Mouse (Mus musculus) lung, postnatal 0 days (tissue): ENCODE data around the gene Fam135a. TPM values are rescaled to one million over a fixed set of nuclear protein-coding genes. Genes with fewer than 3 reads are reported as not detected.

Source experiments
- ATAC-seq: fragments of 200-750 bp; cut with Nextera tagmentation; 2 replicates; pipeline ENCODE4 v1.8.0; 2017; ENCODE audit warnings: moderate library complexity
- DNase-seq: peaks from one replicate; pipeline ENCODE4 v3.0.0-alpha.2; 2016; ENCODE audit warnings: low spot score
- H3K27ac ChIP-seq: fragments of 300-500 bp; sonication (generic); 2 replicates; pipeline ENCODE4 v1.5.1; 2014; ENCODE audit warnings: antibody characterized with exemption, mild to moderate bottlenecking, low read length, mixed read lengths
- H3K27me3 ChIP-seq: fragments of 300-500 bp; sonication (generic); replicated peaks from 2 replicates; pipeline ENCODE4 v1.6.1; 2014; ENCODE audit warnings: low read length, mixed read lengths; ENCODE audit not compliant: insufficient read depth
- H3K36me3 ChIP-seq: fragments of 300-500 bp; sonication (generic); 2 replicates; pipeline ENCODE4 v1.6.1; 2014; ENCODE audit warnings: low read length, mixed read lengths; ENCODE audit not compliant: insufficient read depth
- H3K4me1 ChIP-seq: fragments of 300-500 bp; sonication (generic); 2 replicates; pipeline ENCODE4 v1.6.1; 2014; ENCODE audit warnings: antibody characterized with exemption, low read depth, low read length, mixed read lengths; ENCODE audit not compliant: insufficient read depth
- H3K4me2 ChIP-seq: fragments of 300-500 bp; sonication (generic); replicated peaks from 2 replicates; pipeline ENCODE4 v1.6.1; 2014; ENCODE audit warnings: low read depth, mild to moderate bottlenecking, low read length, moderate library complexity, mixed read lengths
- H3K4me3 ChIP-seq: fragments of 300-500 bp; sonication (generic); 2 replicates; pipeline ENCODE4 v1.5.1; 2014; ENCODE audit warnings: low read depth, low read length
- H3K9ac ChIP-seq: fragments of 300-500 bp; sonication (generic); replicated peaks from 2 replicates; pipeline ENCODE4 v1.6.1; 2014; ENCODE audit warnings: low read depth, mild to moderate bottlenecking
- H3K9me3 ChIP-seq: fragments of 300-500 bp; sonication (generic); 2 replicates; pipeline ENCODE4 v1.6.1; 2016; ENCODE audit warnings: low read length, mixed read lengths
- CTCF ChIP-seq: IDR thresholded peaks from 2 replicates; pipeline ENCODE4 v1.5.1; 2016; ENCODE audit warnings: antibody characterized with exemption, mild to moderate bottlenecking
- EP300 ChIP-seq: IDR thresholded peaks from 2 replicates; pipeline ENCODE4 v1.6.1; 2016; ENCODE audit warnings: antibody characterized with exemption, mild to moderate bottlenecking, control low read depth
- WGBS: fragments of 180-500 bp; shearing (Covaris S2); extraction: QIAGEN DNeasy Blood & Tissue Kit; methylation state at CpG from one replicate; pipeline ENCODE4 v1.1.7; 2014; 5-methylcytosine and 5-hydroxymethylcytosine counted together
- polyA plus RNA-seq: library from polyadenylated mRNA; unstranded; fragments of >200 nt; fragmentation: Nextera tagmentation; extraction: Ambion mirVana; gene quantifications from 2 replicates; pipeline ENCODE4 v1.2.1, GENCODE M21; 2015

The Fam135a gene
- polyA plus RNA-seq, 1 experiment from 2014 or later = 15.2 TPM

DNA sequence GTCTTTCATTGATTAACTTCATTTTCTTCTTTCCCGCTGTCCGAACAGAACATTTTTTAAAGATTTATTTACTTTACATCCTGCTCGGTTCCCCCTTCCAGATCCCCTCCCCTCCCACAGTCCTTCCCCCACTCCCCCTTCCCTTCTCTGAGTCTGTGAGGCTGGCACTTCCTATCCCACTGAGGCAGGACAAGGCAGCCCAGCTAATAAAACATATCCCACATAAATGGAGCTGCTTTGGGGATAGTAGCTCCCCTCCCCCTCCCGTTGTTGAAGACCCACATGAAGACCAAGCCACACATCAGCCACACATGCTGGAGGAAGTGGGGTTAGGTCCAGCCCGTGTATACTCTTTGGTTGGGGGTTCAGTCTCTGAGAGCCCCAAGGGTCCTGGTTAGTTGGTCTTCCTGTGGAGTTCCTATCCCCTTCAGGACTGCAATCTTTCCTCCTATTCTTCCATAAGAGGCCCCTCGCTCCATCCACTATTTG is 773 bp upstream of the Fam135a start:
- TF ChIP-seq CTCF (no peak), EP300 (no peak)
- H3K27ac ChIP-seq = peak overlapping the region; percentile 87; the same call in 1 of the 2 replicates
- H3K4me2 ChIP-seq = peak overlapping the region; percentile 88
- peak overlapping the region; percentile 61 for H3K9ac ChIP-seq
- no peaks in the 10 kb centered on the region for H3K36me3 ChIP-seq
- no peaks in the 10 kb centered on the region for H3K4me1 ChIP-seq
- H3K9me3 ChIP-seq = no peaks in the 10 kb centered on the region
- no peaks in the 10 kb centered on the region for H3K27me3 ChIP-seq
- H3K4me3 ChIP-seq = peak overlapping the region; percentile 91
- WGBS = 48% methylated on average over 6 of the region's 6 CpGs
- no peak for DNase-seq
- no peak for ATAC-seq

DNA sequence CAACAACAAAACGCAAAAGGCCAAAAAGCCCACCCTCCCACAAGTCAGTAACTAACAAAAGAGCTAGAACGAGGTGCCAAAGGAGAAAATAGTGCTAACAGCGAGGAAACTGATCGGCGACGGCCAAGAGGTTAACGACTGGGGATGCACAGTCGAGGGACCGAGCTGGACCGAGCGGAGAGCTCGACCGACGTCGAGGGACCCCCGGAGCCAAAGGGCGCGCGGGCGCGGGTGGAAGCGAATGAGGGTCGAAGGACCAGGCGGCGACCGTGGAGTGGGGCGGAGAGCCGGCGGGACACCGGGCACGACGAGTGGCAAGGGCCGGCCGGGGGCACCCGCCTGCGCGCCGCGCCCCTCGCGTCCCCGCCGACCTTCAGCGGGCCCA is 608 bp downstream of the Fam135a start:
- WGBS = 0% methylated on average over 30 of the region's 44 CpGs
- H3K9me3 ChIP-seq = no peaks in the 10 kb centered on the region
- H3K9ac ChIP-seq = peak overlapping the region; percentile 77
- peak overlapping the region; percentile 91 for H3K4me3 ChIP-seq
- H3K27ac ChIP-seq = peak overlapping the region; percentile 87
- TF ChIP-seq CTCF = no peak
- TF ChIP-seq EP300 = no peak
- no peaks in the 10 kb centered on the region for H3K27me3 ChIP-seq
- no peaks in the 10 kb centered on the region for H3K4me1 ChIP-seq
- ATAC-seq (no peak), DNase-seq (no peak)
- H3K36me3 ChIP-seq = no peaks in the 10 kb centered on the region
- peak overlapping the region; percentile 88 for H3K4me2 ChIP-seq

DNA sequence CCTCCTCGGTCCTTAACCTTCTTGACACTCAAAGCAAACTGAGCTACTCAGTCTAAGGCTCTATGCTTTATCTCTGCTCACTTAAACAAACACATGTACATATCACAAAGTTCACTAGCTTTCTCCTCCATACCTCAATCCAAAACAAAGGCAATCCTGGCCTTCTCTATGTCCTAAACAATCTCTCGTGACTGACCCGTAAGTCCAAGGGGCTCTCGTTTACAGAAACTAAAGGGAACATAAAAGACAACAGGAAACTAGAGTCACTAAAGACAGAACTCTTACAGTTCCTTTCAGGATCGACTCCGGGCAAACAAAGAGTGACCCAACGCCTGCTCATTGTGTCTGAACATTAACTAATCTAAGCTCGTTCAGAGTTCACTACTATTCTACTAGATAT is 2.6 kb downstream of the Fam135a start:
- Histone ChIP-seq H3K36me3 (no peaks in the 10 kb centered on the region), H3K4me2 (no peak overlapping the region)

DNA sequence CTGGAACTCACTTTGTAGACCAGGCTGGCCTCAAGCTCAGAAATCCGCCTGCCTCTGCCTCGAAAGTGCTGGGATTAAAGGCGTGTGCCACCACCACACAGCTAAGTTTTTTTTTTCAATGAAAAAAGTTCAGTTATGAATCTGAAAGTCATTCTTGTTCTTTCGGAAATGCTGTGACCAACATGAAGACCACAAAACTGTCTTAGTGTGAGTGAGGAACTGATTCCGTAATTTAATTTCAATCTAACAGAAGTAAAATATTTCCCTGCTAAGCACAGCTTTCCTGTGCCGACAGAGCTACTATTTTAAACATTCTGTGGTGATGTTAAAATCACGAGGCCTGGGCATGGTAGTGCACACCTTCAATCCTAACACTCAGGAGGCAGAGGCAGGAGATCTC is 7.7 kb downstream of the Fam135a start:
- no peak for DNase-seq
- Histone ChIP-seq H3K4me1 (no peaks in the 10 kb centered on the region; the same call in 1 of the 2 replicates), H3K27ac (no peak overlapping the region), H3K4me2 (no peak overlapping the region), H3K9ac (no peak overlapping the region), H3K9me3 (no peaks in the 10 kb centered on the region), H3K27me3 (no peaks in the 10 kb centered on the region), H3K4me3 (no peak overlapping the region), H3K36me3 (no peaks in the 10 kb centered on the region)
- 90% methylated on average over 7 of the region's 7 CpGs for WGBS
- ATAC-seq = no peak
- no peak for TF ChIP-seq CTCF

More for the DNA sequence above, 2.6 kb downstream of the Fam135a start:
- TF ChIP-seq CTCF (no peak), EP300 (no peak)
- H3K27ac ChIP-seq = no peak overlapping the region
- WGBS = 25% methylated on average over 8 of the region's 8 CpGs
- ATAC-seq (no peak), DNase-seq (no peak)
- H3K4me3 ChIP-seq = no peak overlapping the region
- 0 out of 2 replicates have a peak overlapping the region, but pooled peaks have one; percentile 3 for H3K9ac ChIP-seq
- H3K4me1 ChIP-seq = no peaks in the 10 kb centered on the region
- no peaks in the 10 kb centered on the region for H3K27me3 ChIP-seq
- no peaks in the 10 kb centered on the region for H3K9me3 ChIP-seq

DNA sequence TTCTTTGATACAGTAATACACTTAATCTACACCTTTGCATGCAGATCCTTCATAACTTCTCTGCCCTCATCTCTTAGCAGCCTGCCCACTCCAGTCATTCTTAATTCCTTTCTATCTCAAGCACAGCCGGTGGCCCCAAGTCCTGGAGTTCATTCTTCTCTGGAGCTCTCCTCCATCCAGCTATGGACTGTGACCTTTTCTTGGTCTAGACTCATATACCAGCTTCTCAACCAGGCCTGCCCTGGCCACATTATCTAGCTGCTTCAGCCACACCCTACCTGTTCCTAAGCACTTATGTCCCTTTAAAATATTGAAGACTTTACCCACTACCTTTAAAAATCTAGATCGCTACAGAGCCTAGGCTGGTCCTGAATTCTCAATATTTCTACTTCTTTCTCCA is 9.5 kb downstream of the Fam135a start:
- no peak for DNase-seq
- Histone ChIP-seq H3K4me2 (no peak overlapping the region), H3K4me1 (no peaks in the 10 kb centered on the region; the same call in 1 of the 2 replicates), H3K27ac (no peak overlapping the region), H3K4me3 (no peak overlapping the region), H3K27me3 (no peaks in the 10 kb centered on the region), H3K9me3 (no peaks in the 10 kb centered on the region), H3K36me3 (no peaks in the 10 kb centered on the region), H3K9ac (no peak overlapping the region)
- WGBS = 81% methylated on average over 2 of the region's 2 CpGs
- no peak for TF ChIP-seq CTCF
- TF ChIP-seq EP300 = no peak
- no peak for ATAC-seq

DNA sequence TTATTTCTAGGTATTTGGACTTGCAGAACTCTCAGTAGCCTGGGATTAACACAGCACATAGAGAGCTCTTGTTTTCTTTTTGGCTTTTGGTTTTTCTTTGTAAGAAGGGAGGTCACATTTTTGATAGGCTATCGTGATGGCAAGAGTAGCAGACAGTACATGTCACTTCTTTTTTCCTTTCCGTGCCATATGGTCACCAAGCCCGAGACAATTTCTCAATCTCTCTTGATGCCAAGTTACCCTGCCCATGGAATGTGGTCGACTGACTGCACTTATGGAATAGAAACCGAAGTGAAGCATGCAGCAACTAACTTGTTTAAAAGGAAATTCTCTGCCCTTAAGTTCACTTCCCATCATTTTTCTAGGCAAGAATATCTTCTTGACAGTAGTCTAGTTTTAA is 10.0 kb downstream of the Fam135a start:
- Histone ChIP-seq H3K4me3 (no peak overlapping the region), H3K27me3 (no peaks in the 10 kb centered on the region), H3K27ac (no peak overlapping the region), H3K4me1 (no peaks in the 10 kb centered on the region; the same call in 1 of the 2 replicates), H3K36me3 (no peaks in the 10 kb centered on the region), H3K9me3 (no peaks in the 10 kb centered on the region), H3K4me2 (no peak overlapping the region), H3K9ac (no peak overlapping the region)
- WGBS = 40% methylated on average over 5 of the region's 5 CpGs
- no peak for TF ChIP-seq CTCF
- DNase-seq (no peak), ATAC-seq (no peak)

DNA sequence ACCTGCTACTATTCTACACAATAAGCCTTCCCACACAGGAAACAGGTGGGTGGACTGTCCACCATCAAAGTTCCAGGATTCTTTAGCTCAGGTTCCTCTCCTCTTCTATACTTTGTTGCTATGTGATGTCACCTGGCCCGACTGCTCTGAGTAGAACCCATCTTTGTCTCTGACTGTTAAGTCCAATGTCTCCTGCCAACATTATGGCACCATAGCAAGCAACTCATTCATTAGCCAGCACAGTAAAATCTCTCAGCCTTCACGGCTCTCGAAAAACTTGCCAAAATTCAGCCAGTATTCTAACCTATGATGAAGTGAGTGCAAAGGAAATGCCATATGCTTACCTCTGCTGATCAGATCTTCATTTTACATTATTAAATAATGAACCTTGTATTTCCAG is 14.0 kb downstream of the Fam135a start:
- WGBS = 81% methylated on average over 3 of the region's 3 CpGs
- Histone ChIP-seq H3K4me2 (no peak overlapping the region), H3K4me1 (no peaks in the 10 kb centered on the region; the same call in 1 of the 2 replicates), H3K9ac (no peak overlapping the region), H3K27ac (no peak overlapping the region), H3K9me3 (no peaks in the 10 kb centered on the region), H3K4me3 (no peak overlapping the region), H3K36me3 (no peaks in the 10 kb centered on the region), H3K27me3 (no peaks in the 10 kb centered on the region)
- ATAC-seq (no peak), DNase-seq (no peak)
- TF ChIP-seq EP300 (no peak), CTCF (no peak)
